Mouse (Mus musculus): ENCODE results near the gene Ceacam12.
"Not testable (repeated sequence)": the region's sequence is repeated elsewhere in the genome, so short reads cannot be mapped to it uniquely, and the experiment has no call there.

Ceacam12 gene

GRCm38 (mm10) chr7:18065629-18066028 lies at the start of gene Ceacam12:
Ceacam12 (plus strand) TSS chr7:18065929.
- no peak for DNase-seq

DNA sequence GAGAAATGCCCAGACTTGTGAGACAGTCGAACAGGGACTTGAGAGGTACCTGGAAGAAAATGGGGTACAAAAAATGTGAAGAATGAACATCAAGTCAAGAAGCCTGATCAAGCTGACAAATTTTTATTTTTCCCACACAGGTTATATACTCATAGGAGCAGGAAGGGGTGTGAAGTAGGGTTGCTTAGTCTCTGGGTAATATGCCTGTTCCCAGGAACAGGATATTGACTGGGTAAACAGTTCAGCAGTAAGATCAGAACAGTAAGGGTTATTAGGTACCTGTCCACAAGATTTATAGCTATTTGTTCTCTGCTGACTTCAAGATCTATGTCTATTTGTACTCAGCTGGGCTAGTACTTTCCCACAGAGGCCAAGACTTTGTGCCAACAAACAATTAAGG lies 8.1 kb downstream of the Ceacam12 start:
- DNase-seq, result not testable (repeated sequence)

- DNase-seq, result no peak
These were observed 35.1 kb downstream of the Ceacam12 start for GRCm38 (mm10) chr7:18100785-18101184.

Data from lung, postnatal 4 days (tissue).